Mouse (Mus musculus) spleen, adult 2 months (tissue): ENCODE data around the gene Nmnat1.

Source experiments
- CTCF ChIP-seq: fragments of 200-500 bp; IDR thresholded peaks from 2 replicates; pipeline ENCODE4 v1.5.1; 2011; ENCODE audit warnings: mild to moderate bottlenecking, inconsistent platforms; ENCODE audit not compliant: insufficient read depth, insufficient read length, insufficient replicate concordance; ENCODE audit errors: extremely low read depth
- POLR2A ChIP-seq: fragments of 200-500 bp; IDR thresholded peaks from 2 replicates; pipeline ENCODE4 v1.6.1; 2011; ENCODE audit warnings: low read depth, low read length, inconsistent platforms

DNA sequence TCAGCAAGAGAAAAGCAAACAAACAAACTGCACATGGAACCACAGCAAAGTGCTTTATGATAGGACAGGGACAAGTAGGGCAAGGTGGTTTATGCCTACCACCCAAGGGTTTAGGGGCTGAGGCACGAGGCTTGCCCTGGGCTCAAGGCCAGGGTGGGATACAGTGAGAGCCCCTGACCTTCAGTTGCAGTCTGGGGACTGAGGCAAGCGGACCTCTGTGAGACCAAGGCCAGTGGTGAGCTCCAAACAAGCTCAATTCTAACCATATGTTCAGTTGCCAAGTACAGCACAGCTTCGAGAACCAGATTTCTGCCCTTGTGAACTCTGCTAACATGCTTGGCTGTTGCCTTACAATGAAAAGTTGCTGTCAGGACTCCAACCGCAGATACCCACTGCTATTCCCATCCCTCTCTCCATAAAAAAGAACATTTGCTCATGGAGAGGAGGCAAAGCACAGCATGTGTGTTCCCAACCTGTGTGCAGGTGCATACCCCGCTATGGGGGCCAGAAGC is 67.1 kb downstream of the Nmnat1 start:
- TF ChIP-seq POLR2A, result no peak
- no peak for TF ChIP-seq CTCF
